Mouse (Mus musculus) forebrain, embryonic 11.5 days (tissue): Measurements from ENCODE around the gene Opa3. TPM values are rescaled to one million over a fixed set of nuclear protein-coding genes. Genes with fewer than 3 reads are reported as not detected.

Experiments
- ATAC-seq: fragments of 200-750 bp; cut with Nextera tagmentation; replicated peaks from 2 replicates; pipeline ENCODE4 v1.8.0; 2017; ENCODE audit warnings: moderate TSS enrichment; ENCODE audit not compliant: low FRiP score
- DNase-seq: peaks from one replicate; pipeline ENCODE4 v3.0.0-alpha.2; 2017; ENCODE audit warnings: low spot score
- H3K27ac ChIP-seq: fragments of 300-500 bp; sonication (generic); 2 replicates; pipeline ENCODE4 v1.5.1; 2014; ENCODE audit warnings: low read depth, low read length
- H3K27me3 ChIP-seq: fragments of 300-500 bp; sonication (generic); 2 replicates; pipeline ENCODE4 v1.6.1; 2014; ENCODE audit warnings: mild to moderate bottlenecking, low read length, mixed read lengths; ENCODE audit not compliant: control insufficient read depth, insufficient read depth
- H3K36me3 ChIP-seq: fragments of 300-500 bp; sonication (generic); 2 replicates; pipeline ENCODE4 v1.6.1; 2014; ENCODE audit warnings: mild to moderate bottlenecking, low read length, moderate library complexity, mixed read lengths; ENCODE audit not compliant: control insufficient read depth, insufficient read depth
- H3K4me1 ChIP-seq: fragments of 300-500 bp; sonication (generic); replicated peaks from 2 replicates; pipeline ENCODE4 v1.6.1; 2014; ENCODE audit warnings: low read length, mixed read lengths; ENCODE audit not compliant: control insufficient read depth, insufficient read depth
- H3K4me2 ChIP-seq: fragments of 300-500 bp; sonication (generic); 2 replicates; pipeline ENCODE4 v1.6.1; 2014; ENCODE audit warnings: low read depth, mild to moderate bottlenecking, low read length, moderate library complexity, mixed read lengths; ENCODE audit not compliant: severe bottlenecking
- H3K4me3 ChIP-seq: fragments of 300-500 bp; sonication (generic); 2 replicates; pipeline ENCODE4 v1.5.1; 2014; ENCODE audit warnings: low read depth, low read length
- H3K9ac ChIP-seq: fragments of 300-500 bp; sonication (generic); 2 replicates; pipeline ENCODE4 v1.6.1; 2014; ENCODE audit warnings: low read length
- H3K9me3 ChIP-seq: fragments of 300-500 bp; sonication (generic); 2 replicates; pipeline ENCODE4 v1.6.1; 2016; ENCODE audit warnings: low read length, mixed read lengths; ENCODE audit not compliant: control insufficient read depth
- WGBS: fragments of 180-500 bp; shearing (Covaris S2); extraction: QIAGEN DNeasy Blood & Tissue Kit; methylation state at CpG from one replicate; pipeline ENCODE4 v1.1.7; 2014; 5-methylcytosine and 5-hydroxymethylcytosine counted together
- polyA plus RNA-seq: library from polyadenylated mRNA; unstranded; fragments of >200 nt; fragmentation: Nextera tagmentation; extraction: Ambion mirVana; gene quantifications from 2 replicates; pipeline ENCODE4 v1.2.1, GENCODE M21; 2014

Gene Opa3
- polyA plus RNA-seq, 1 experiment from 2014 or later, result 54.1 TPM

GRCm38 (mm10) chr7:19243858-19244257, 15.7 kb downstream of the Opa3 start:
- Histone ChIP-seq H3K4me2 (no peak overlapping the region), H3K27ac (no peak overlapping the region), H3K9ac (no peak overlapping the region), H3K4me3 (no peak overlapping the region), H3K27me3 (no peaks in the 10 kb centered on the region), H3K4me1 (no peaks in the 10 kb centered on the region; the same call in 1 of the 2 replicates), H3K9me3 (no peaks in the 10 kb centered on the region), H3K36me3 (peaks cover 6% of the 10 kb centered on the region)
- DNase-seq, result no peak
- ATAC-seq, result no peak
- WGBS, result 88% methylated on average over 5 of the region's 5 CpGs

DNA sequence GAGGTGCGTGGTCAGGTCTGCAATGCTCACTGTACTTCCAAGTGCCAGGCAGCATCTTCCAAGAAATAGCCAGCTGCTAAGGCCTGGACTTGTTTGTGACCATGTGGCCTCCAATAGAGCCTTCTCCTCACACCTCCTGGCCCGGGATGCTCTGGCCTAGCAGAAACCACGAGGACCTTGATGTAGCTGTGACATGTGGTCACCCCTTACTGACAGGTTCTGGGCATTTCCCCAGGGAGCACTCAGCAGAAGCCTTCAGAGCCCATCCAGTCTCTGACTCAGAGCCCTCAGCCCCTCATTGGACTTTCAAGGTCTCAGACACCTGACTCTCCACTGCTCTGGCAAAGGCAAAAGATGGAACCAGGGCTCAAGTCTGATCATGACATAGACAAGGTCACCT, 16.9 kb downstream of the Opa3 start:
- no peak overlapping the region for H3K27ac ChIP-seq
- DNase-seq (no peak), ATAC-seq (no peak)
- 99% methylated on average over 3 of the region's 3 CpGs for WGBS
- no peak overlapping the region for H3K4me3 ChIP-seq
- no peaks in the 10 kb centered on the region for H3K4me1 ChIP-seq
- H3K9ac ChIP-seq, result no peak overlapping the region
- no peaks in the 10 kb centered on the region for H3K9me3 ChIP-seq
- no peak overlapping the region for H3K4me2 ChIP-seq
- no peaks in the 10 kb centered on the region for H3K27me3 ChIP-seq
- peaks cover 6% of the 10 kb centered on the region for H3K36me3 ChIP-seq

GRCm38 (mm10) chr7:19246855-19247254, 18.7 kb downstream of the Opa3 start:
- no peak for DNase-seq
- Histone ChIP-seq H3K9ac (no peak overlapping the region), H3K4me3 (no peak overlapping the region), H3K4me2 (no peak overlapping the region), H3K9me3 (no peaks in the 10 kb centered on the region), H3K27ac (no peak overlapping the region), H3K36me3 (peaks cover 6% of the 10 kb centered on the region), H3K27me3 (no peaks in the 10 kb centered on the region), H3K4me1 (no peaks in the 10 kb centered on the region)
- 92% methylated on average over 1 of the region's 1 CpGs for WGBS
- ATAC-seq, result no peak

DNA sequence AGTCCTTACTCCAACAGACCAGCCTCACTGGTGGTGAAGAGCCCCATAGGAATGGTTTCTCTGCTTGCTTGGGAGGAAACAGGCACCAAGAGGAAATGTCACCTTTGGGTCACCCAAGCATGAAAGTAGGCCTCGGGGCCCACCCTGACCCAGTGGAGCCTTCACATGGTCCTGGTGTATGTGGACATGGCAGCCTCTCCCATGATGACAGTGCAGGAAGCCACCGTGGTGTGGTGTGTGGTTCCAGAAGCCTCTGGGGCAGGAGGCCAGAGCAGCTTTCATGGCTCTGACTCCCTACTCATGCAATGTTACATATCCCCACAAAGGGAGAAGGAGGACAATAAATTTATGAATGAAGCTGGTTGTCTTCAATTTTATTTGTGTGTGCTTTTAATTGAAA, 19.4 kb downstream of the Opa3 start:
- no peak overlapping the region for H3K27ac ChIP-seq
- 93% methylated on average over 2 of the region's 2 CpGs for WGBS
- DNase-seq, result no peak
- no peaks in the 10 kb centered on the region for H3K4me1 ChIP-seq
- no peak overlapping the region for H3K4me3 ChIP-seq
- no peak for ATAC-seq
- peaks cover 6% of the 10 kb centered on the region for H3K36me3 ChIP-seq
- H3K4me2 ChIP-seq, result no peak overlapping the region
- no peak overlapping the region for H3K9ac ChIP-seq
- H3K9me3 ChIP-seq, result no peaks in the 10 kb centered on the region
- H3K27me3 ChIP-seq, result no peaks in the 10 kb centered on the region

GRCm38 (mm10) chr7:19252078-19252477, 23.9 kb downstream of the Opa3 start:
- 85% methylated on average over 4 of the region's 4 CpGs for WGBS
- Histone ChIP-seq H3K27ac (no peak overlapping the region), H3K4me1 (no peaks in the 10 kb centered on the region), H3K9me3 (no peaks in the 10 kb centered on the region), H3K4me2 (no peak overlapping the region), H3K27me3 (no peaks in the 10 kb centered on the region), H3K36me3 (no peaks in the 10 kb centered on the region; the same call in 1 of the 2 replicates), H3K4me3 (no peak overlapping the region), H3K9ac (no peak overlapping the region)
- no peak for ATAC-seq
- no peak for DNase-seq

- DNase-seq (no peak), ATAC-seq (no peak)
- Histone ChIP-seq H3K36me3 (no peaks in the 10 kb centered on the region; the same call in 1 of the 2 replicates), H3K9me3 (no peaks in the 10 kb centered on the region), H3K4me2 (no peak overlapping the region), H3K4me3 (no peak overlapping the region), H3K27me3 (no peaks in the 10 kb centered on the region), H3K27ac (no peak overlapping the region), H3K9ac (no peak overlapping the region), H3K4me1 (no peaks in the 10 kb centered on the region)
- 74% methylated on average over 5 of the region's 5 CpGs for WGBS
Measured at GRCm38 (mm10) chr7:19253437-19253836, 25.3 kb downstream of the Opa3 start.

- Histone ChIP-seq H3K36me3 (peaks cover 3% of the 10 kb centered on the region; the same call in 1 of the 2 replicates), H3K4me2 (no peak overlapping the region), H3K4me3 (no peak overlapping the region), H3K9me3 (no peaks in the 10 kb centered on the region), H3K27ac (no peak overlapping the region), H3K9ac (no peak overlapping the region), H3K4me1 (no peaks in the 10 kb centered on the region), H3K27me3 (no peaks in the 10 kb centered on the region)
- DNase-seq, result no peak
- no peak for ATAC-seq
- WGBS, result 90% methylated on average over 17 of the region's 17 CpGs
Measured at GRCm38 (mm10) chr7:19255395-19255794, 27.3 kb downstream of the Opa3 start.

- no peaks in the 10 kb centered on the region for H3K9me3 ChIP-seq
- no peak overlapping the region for H3K27ac ChIP-seq
- no peak for DNase-seq
- no peak overlapping the region for H3K4me3 ChIP-seq
- no peak overlapping the region for H3K9ac ChIP-seq
- WGBS, result 91% methylated on average over 7 of the region's 7 CpGs
- peaks cover 3% of the 10 kb centered on the region; the same call in 1 of the 2 replicates for H3K36me3 ChIP-seq
- no peak for ATAC-seq
- H3K4me2 ChIP-seq, result no peak overlapping the region
- no peaks in the 10 kb centered on the region for H3K4me1 ChIP-seq
- H3K27me3 ChIP-seq, result no peaks in the 10 kb centered on the region
Measured at GRCm38 (mm10) chr7:19256567-19256966, 28.4 kb downstream of the Opa3 start.

GRCm38 (mm10) chr7:19257390-19258022, 29.4 kb downstream of the Opa3 start:
- Histone ChIP-seq H3K9me3 (no peaks in the 10 kb centered on the region), H3K27ac (no peak overlapping the region), H3K4me1 (no peaks in the 10 kb centered on the region), H3K4me2 (0 out of 2 replicates have a peak overlapping the region, but pooled peaks have one; percentile 1), H3K27me3 (no peaks in the 10 kb centered on the region), H3K4me3 (no peak overlapping the region), H3K9ac (no peak overlapping the region), H3K36me3 (peaks cover 3% of the 10 kb centered on the region; the same call in 1 of the 2 replicates)
- DNase-seq (peak; percentile 75), ATAC-seq (peak; percentile 75)
- whole genome bisulfite sequencing, result 34% methylated on average over 11 of the region's 11 CpGs
